Comparison of ENCODE assay signal across 16 mouse cellular contexts in the genomic region with DNA sequence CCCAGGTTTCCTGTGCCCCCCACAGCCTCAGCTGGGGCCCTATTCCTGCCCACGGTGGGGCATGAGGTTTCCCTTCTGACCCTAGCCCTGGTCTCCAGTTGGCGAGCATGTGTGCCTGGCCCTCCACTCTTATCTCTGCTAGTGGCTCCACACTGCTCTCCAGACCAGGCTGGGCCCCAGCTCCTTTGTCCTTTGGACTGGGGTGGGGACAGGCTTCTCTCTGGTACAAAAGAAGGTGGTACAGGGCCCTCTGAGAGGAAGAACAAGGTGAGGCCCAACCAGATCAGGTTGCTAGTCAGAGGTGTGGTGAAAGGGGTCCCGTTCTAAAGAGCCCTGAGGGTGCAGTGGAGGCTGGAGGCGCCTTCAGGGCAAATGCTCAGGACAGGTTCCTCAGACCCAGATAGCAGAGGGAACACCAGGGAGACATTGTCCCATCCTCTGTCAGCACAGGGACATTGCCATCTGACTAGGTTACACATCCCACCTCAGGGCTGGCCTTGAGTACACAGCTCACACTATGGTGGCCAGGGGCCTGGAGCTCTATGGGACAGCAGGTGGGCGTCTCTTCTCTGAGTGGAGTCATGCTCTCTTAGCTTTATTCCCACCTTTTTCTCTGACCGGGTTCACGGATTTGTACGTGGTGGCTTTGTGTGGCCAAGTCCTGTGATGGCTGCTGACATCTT. TPM values are rescaled to one million over a fixed set of nuclear protein-coding genes. Genes with fewer than 3 reads are reported as not detected.
DNase-seq lines count a peak whose midpoint lies in the region; ATAC-seq and TF ChIP-seq lines count a peak whose summit lies in the region.
"Had no signal": no experiment of that assay in that cellular context is flagged by ENCODE, and none has a peak within 500 bp of the region (broad histone marks: within the 10 kb centered on the region; RNA-seq: fewer than 3 reads in every experiment).

No protein-coding gene starts in this region.

- H3K4me2 ChIP-seq in embryonic facial prominence, embryonic 13.5 days, result no peak overlapping the region
- H3K4me2 ChIP-seq in kidney, embryonic 16.5 days (replicated peaks; ENCODE audit: low read depth, low read length), result no peak overlapping the region
- peak overlapping the region; percentile 25 for H3K4me2 ChIP-seq in intestine, postnatal 0 days (replicated peaks; ENCODE audit: low read depth)
- no peak overlapping the region for H3K4me2 ChIP-seq in stomach, embryonic 14.5 days (replicated peaks; ENCODE audit: low read depth, low read length)
- H3K4me2 ChIP-seq: hindbrain, embryonic 15.5 days; lung, embryonic 14.5 days had no signal

- H3K36me3 ChIP-seq in embryonic facial prominence, embryonic 13.5 days, result peaks cover 31% of the 10 kb centered on the region
- H3K36me3 ChIP-seq in embryonic facial prominence, embryonic 10.5 days (replicated peaks), result peaks cover 34% of the 10 kb centered on the region
- peaks cover 3% of the 10 kb centered on the region for H3K36me3 ChIP-seq in kidney, embryonic 16.5 days (ENCODE audit: insufficient read depth, low read length)
- H3K36me3 ChIP-seq in intestine, postnatal 0 days (ENCODE audit: control insufficient read depth, insufficient read depth), result peaks cover 21% of the 10 kb centered on the region
- H3K36me3 ChIP-seq in stomach, embryonic 14.5 days (ENCODE audit: control insufficient read depth, insufficient read depth, low read length), result peaks cover 14% of the 10 kb centered on the region

- H3K27me3 ChIP-seq in embryonic facial prominence, embryonic 13.5 days, result no peaks in the 10 kb centered on the region
- peaks cover under 1% of the 10 kb centered on the region for H3K27me3 ChIP-seq in embryonic facial prominence, embryonic 10.5 days (replicated peaks; ENCODE audit: low read depth, poor library complexity, severe bottlenecking)
- H3K27me3 ChIP-seq in kidney, embryonic 16.5 days (ENCODE audit: insufficient read depth, low read length), result no peaks in the 10 kb centered on the region
- no peaks in the 10 kb centered on the region for H3K27me3 ChIP-seq in intestine, postnatal 0 days (replicated peaks; ENCODE audit: control insufficient read depth, insufficient read depth, low read length)
- no peaks in the 10 kb centered on the region for H3K27me3 ChIP-seq in stomach, embryonic 14.5 days (ENCODE audit: control insufficient read depth, insufficient read depth, low read length)
- H3K27me3 ChIP-seq: hindbrain, embryonic 15.5 days had no signal

- 0 out of 2 replicates have a peak overlapping the region, but pooled peaks have one; percentile 1 for H3K27ac ChIP-seq in embryonic facial prominence, embryonic 13.5 days
- no peak overlapping the region; the same call in 1 of the 2 replicates for H3K27ac ChIP-seq in embryonic facial prominence, embryonic 10.5 days (replicated peaks)
- H3K27ac ChIP-seq in kidney, embryonic 16.5 days (ENCODE audit: low read length), result no peak overlapping the region
- peak overlapping the region; percentile 97 for H3K27ac ChIP-seq in intestine, postnatal 0 days (ENCODE audit: low read depth, low read length)
- peak overlapping the region; percentile 77 for H3K27ac ChIP-seq in stomach, embryonic 14.5 days (ENCODE audit: low read length)
- H3K27ac ChIP-seq: hindbrain, embryonic 15.5 days had no signal

- WGBS in embryonic facial prominence, embryonic 13.5 days, result 82% methylated on average over 8 of the region's 8 CpGs
- 85% methylated on average over 8 of the region's 8 CpGs for WGBS in embryonic facial prominence, embryonic 10.5 days
- 74% methylated on average over 8 of the region's 8 CpGs for WGBS in kidney, embryonic 16.5 days
- WGBS in intestine, postnatal 0 days, result 52% methylated on average over 8 of the region's 8 CpGs
- 81% methylated on average over 8 of the region's 8 CpGs for WGBS in stomach, embryonic 14.5 days

- no peak for TF ChIP-seq CTCF in intestine, postnatal 0 days (IDR thresholded peaks at IDR 0.05; ENCODE audit: low read depth)

- no peak overlapping the region for H3K9ac ChIP-seq in embryonic facial prominence, embryonic 13.5 days
- H3K9ac ChIP-seq in kidney, embryonic 16.5 days (replicated peaks; ENCODE audit: low read length), result no peak overlapping the region
- H3K9ac ChIP-seq in intestine, postnatal 0 days (ENCODE audit: low read depth, low read length), result peak overlapping the region; percentile 26; the same call in 1 of the 2 replicates
- no peak overlapping the region for H3K9ac ChIP-seq in stomach, embryonic 14.5 days (replicated peaks; ENCODE audit: low read depth, low read length)
- H3K9ac ChIP-seq: hindbrain, embryonic 15.5 days; lung, embryonic 14.5 days had no signal

- no peak overlapping the region for H3K4me3 ChIP-seq in embryonic facial prominence, embryonic 13.5 days
- no peak overlapping the region for H3K4me3 ChIP-seq in embryonic facial prominence, embryonic 10.5 days
- H3K4me3 ChIP-seq in kidney, embryonic 16.5 days (ENCODE audit: low read length), result no peak overlapping the region
- H3K4me3 ChIP-seq in intestine, postnatal 0 days (ENCODE audit: low read depth, low read length), result no peak overlapping the region
- H3K4me3 ChIP-seq in stomach, embryonic 14.5 days (ENCODE audit: low read depth, low read length), result no peak overlapping the region
- H3K4me3 ChIP-seq: hindbrain, embryonic 15.5 days had no signal

- no peak for ATAC-seq in embryonic facial prominence, embryonic 13.5 days (ENCODE audit: insufficient number of reproducible peaks, insufficient read depth, low FRiP score, low TSS enrichment, low read depth)
- 0 out of 2 replicates have a peak, but pooled peaks have one; percentile 34 for ATAC-seq in kidney, embryonic 16.5 days (ENCODE audit: low FRiP score, low TSS enrichment)
- peak; percentile 89 for ATAC-seq in intestine, postnatal 0 days
- peak; percentile 74; the same call in 1 of the 2 replicates for ATAC-seq in stomach, embryonic 14.5 days (ENCODE audit: insufficient number of reproducible peaks, insufficient read depth, low FRiP score, low read depth)

- DNase-seq in embryonic facial prominence, embryonic 10.5 days (ENCODE audit: low spot score), result no peak
- no peak for DNase-seq in kidney, adult 18-20 months
- no peak for DNase-seq in adrenal gland, postnatal 4 days (ENCODE audit: low spot score in 2 of 2)
- no peak for DNase-seq in adrenal gland, adult 18-20 months (ENCODE audit: low spot score in 2 of 2)
- DNase-seq: cerebellum, postnatal 36 days; heart, postnatal 10 days; lung, embryonic 14.5 days; thymus, postnatal 25 days had no signal

- 0 out of 2 replicates have a peak, but pooled peaks cover 6% of the 10 kb centered on the region for H3K4me1 ChIP-seq in embryonic facial prominence, embryonic 13.5 days
- H3K4me1 ChIP-seq in embryonic facial prominence, embryonic 10.5 days, result peaks cover 5% of the 10 kb centered on the region
- H3K4me1 ChIP-seq in kidney, embryonic 16.5 days (ENCODE audit: insufficient read depth, low read length), result peaks cover 16% of the 10 kb centered on the region
- peaks cover 3% of the 10 kb centered on the region for H3K4me1 ChIP-seq in intestine, postnatal 0 days (replicated peaks; ENCODE audit: control insufficient read depth, insufficient read depth, low read length)
- H3K4me1 ChIP-seq in stomach, embryonic 14.5 days (ENCODE audit: control insufficient read depth, insufficient read depth, low read length), result no peaks in the 10 kb centered on the region
- H3K4me1 ChIP-seq: hindbrain, embryonic 15.5 days had no signal

- no peaks in the 10 kb centered on the region for H3K9me3 ChIP-seq in embryonic facial prominence, embryonic 13.5 days
- no peaks in the 10 kb centered on the region for H3K9me3 ChIP-seq in embryonic facial prominence, embryonic 10.5 days
- H3K9me3 ChIP-seq in kidney, embryonic 16.5 days (ENCODE audit: low read length), result no peaks in the 10 kb centered on the region
- no peaks in the 10 kb centered on the region for H3K9me3 ChIP-seq in intestine, postnatal 0 days (ENCODE audit: control insufficient read depth)
- no peaks in the 10 kb centered on the region for H3K9me3 ChIP-seq in stomach, embryonic 14.5 days (ENCODE audit: control insufficient read depth, low read depth, low read length)
- H3K9me3 ChIP-seq: hindbrain, embryonic 15.5 days had no signal

RNA-seq across cellular contexts. Expression of gene Adap1, which starts 7.3 kb away (rescaled TPM):
- polyA plus RNA-seq in embryonic facial prominence, embryonic 13.5 days (2015; fragmentation: Nextera tagmentation; extraction: Ambion mirVana), result 0.61 and 0.63 TPM in 2 replicates
- 0.51 and 0.54 TPM in 2 replicates for polyA plus RNA-seq in embryonic facial prominence, embryonic 10.5 days (2016; fragmentation: Nextera tagmentation; extraction: Ambion mirVana)
- 1.1 and 1.7 TPM in 2 replicates for polyA plus RNA-seq in kidney, embryonic 16.5 days (2015; fragmentation: Nextera tagmentation; extraction: Ambion mirVana)
- polyA plus RNA-seq in intestine, postnatal 0 days (2015; fragmentation: Nextera tagmentation; extraction: Ambion mirVana), result 33.4 and 33.8 TPM in 2 replicates
- polyA plus RNA-seq in stomach, embryonic 14.5 days (2014; fragmentation: Nextera tagmentation; extraction: Ambion mirVana), result 2.2 and 2.3 TPM in 2 replicates
- total RNA-seq in adrenal gland, postnatal 4 days (2021), result 1 to 10 TPM; 6.2 to 8.0 TPM
- total RNA-seq in adrenal gland, adult 18-20 months (2021), result 10 to 100 TPM in 1 of 2 experiments, 1 to 10 TPM in 1; 4.5 to 11.6 TPM

RNA-seq across cellular contexts. Expression of gene Cox19, which starts 18.5 kb away (rescaled TPM):
- polyA plus RNA-seq in embryonic facial prominence, embryonic 13.5 days (2015; fragmentation: Nextera tagmentation; extraction: Ambion mirVana), result 88.4 and 108 TPM in 2 replicates
- 116 and 122 TPM in 2 replicates for polyA plus RNA-seq in embryonic facial prominence, embryonic 10.5 days (2016; fragmentation: Nextera tagmentation; extraction: Ambion mirVana)
- polyA plus RNA-seq in kidney, embryonic 16.5 days (2015; fragmentation: Nextera tagmentation; extraction: Ambion mirVana), result 99.3 and 104 TPM in 2 replicates
- 181 and 184 TPM in 2 replicates for polyA plus RNA-seq in intestine, postnatal 0 days (2015; fragmentation: Nextera tagmentation; extraction: Ambion mirVana)
- polyA plus RNA-seq in stomach, embryonic 14.5 days (2014; fragmentation: Nextera tagmentation; extraction: Ambion mirVana), result 105 and 120 TPM in 2 replicates
- total RNA-seq in adrenal gland, postnatal 4 days (2021), result 10 to 100 TPM; 62.9 to 65.6 TPM
- total RNA-seq in adrenal gland, adult 18-20 months (2021), result 100 to 1,000 TPM in 1 of 2 experiments, 10 to 100 TPM in 1; 75.7 to 130 TPM

RNA-seq across cellular contexts. Expression of gene Cyp2w1, which starts 19.7 kb away (rescaled TPM):
- 12.8 and 17.0 TPM in 2 replicates for polyA plus RNA-seq in embryonic facial prominence, embryonic 13.5 days (2015; fragmentation: Nextera tagmentation; extraction: Ambion mirVana)
- not detected in 2 replicates for polyA plus RNA-seq in embryonic facial prominence, embryonic 10.5 days (2016; fragmentation: Nextera tagmentation; extraction: Ambion mirVana)
- not detected in 2 replicates for polyA plus RNA-seq in kidney, embryonic 16.5 days (2015; fragmentation: Nextera tagmentation; extraction: Ambion mirVana)
- polyA plus RNA-seq in intestine, postnatal 0 days (2015; fragmentation: Nextera tagmentation; extraction: Ambion mirVana), result 15.8 and 18.1 TPM in 2 replicates
- 6.3 and 6.8 TPM in 2 replicates for polyA plus RNA-seq in stomach, embryonic 14.5 days (2014; fragmentation: Nextera tagmentation; extraction: Ambion mirVana)
- total RNA-seq in adrenal gland, postnatal 4 days (2021), result not detected
- not detected for total RNA-seq in adrenal gland, adult 18-20 months (2021)
- total RNA-seq: gastrocnemius, postnatal 4 days; heart, postnatal 10 days; left cerebral cortex, postnatal 36 days had no signal
- polyA plus RNA-seq: hindbrain, embryonic 15.5 days; lung, embryonic 14.5 days; neural tube, embryonic 14.5 days had no signal

RNA-seq across cellular contexts. Expression of gene Gpr146, which starts 44.8 kb away (rescaled TPM):
- 1.7 and 2.5 TPM in 2 replicates for polyA plus RNA-seq in embryonic facial prominence, embryonic 13.5 days (2015; fragmentation: Nextera tagmentation; extraction: Ambion mirVana)
- 1.7 and 2.5 TPM in 2 replicates for polyA plus RNA-seq in embryonic facial prominence, embryonic 10.5 days (2016; fragmentation: Nextera tagmentation; extraction: Ambion mirVana)
- polyA plus RNA-seq in kidney, embryonic 16.5 days (2015; fragmentation: Nextera tagmentation; extraction: Ambion mirVana), result 6.6 and 6.7 TPM in 2 replicates
- 2.5 and 2.6 TPM in 2 replicates for polyA plus RNA-seq in intestine, postnatal 0 days (2015; fragmentation: Nextera tagmentation; extraction: Ambion mirVana)
- polyA plus RNA-seq in stomach, embryonic 14.5 days (2014; fragmentation: Nextera tagmentation; extraction: Ambion mirVana), result 1.3 and 1.5 TPM in 2 replicates
- 10 to 100 TPM; 10.4 to 10.7 TPM for total RNA-seq in adrenal gland, postnatal 4 days (2021)
- 10 to 100 TPM; 11.0 to 23.9 TPM for total RNA-seq in adrenal gland, adult 18-20 months (2021)

Comparison
In these comparisons a context has a peak if more than half of its experiments do, and no peak if none do; other contexts are left out.
1. H3K27ac ChIP-seq: peak in embryonic facial prominence, embryonic 13.5 days (single experiment), intestine, postnatal 0 days (single experiment) and stomach, embryonic 14.5 days (single experiment); none in embryonic facial prominence, embryonic 10.5 days (single experiment) and kidney, embryonic 16.5 days (single experiment).
2. RNA of gene Adap1, which starts 7.3 kb away (polyA plus RNA-seq): 33.4 to 33.8 TPM in intestine, postnatal 0 days; 2.2 to 2.3 TPM in stomach, embryonic 14.5 days, 1.1 to 1.7 TPM in kidney, embryonic 16.5 days, 0.61 to 0.63 TPM in embryonic facial prominence, embryonic 13.5 days and 0.51 to 0.54 TPM in embryonic facial prominence, embryonic 10.5 days; every median in the first group is over 10 times any median in the second.